Mouse (Mus musculus): ENCODE measurements around the gene Cd5l.
"Not testable (repeated sequence)": the region's sequence is repeated elsewhere in the genome, so short reads cannot be mapped to it uniquely, and the experiment has no call there.

Cd5l gene

DNA sequence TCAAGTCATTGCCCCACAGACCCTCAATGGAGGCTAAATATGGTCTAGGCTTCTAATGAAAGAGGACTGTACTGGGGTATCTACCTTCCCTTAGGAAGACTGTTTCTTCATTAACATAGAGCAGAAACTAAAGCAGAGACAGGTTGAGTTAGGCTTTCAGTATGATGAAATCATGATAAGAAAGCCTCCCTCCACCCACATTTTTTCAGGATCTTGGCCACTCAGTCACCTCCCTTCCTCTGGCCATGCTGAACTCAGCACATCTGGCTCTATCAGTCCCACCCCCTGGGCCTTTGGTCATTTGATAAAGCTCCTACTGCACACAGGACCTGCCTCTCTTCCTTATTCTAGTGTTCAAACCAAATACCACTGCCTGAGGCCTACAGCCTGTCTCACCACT is at the start of gene Cd5l:
Gene Cd5l (plus strand): TSS at position 301 of the 400 bp plus-strand sequence.
- no peak for DNase-seq (ENCODE audit: low spot score in 2 of 2)

GRCm38 (mm10) chr3:87309922-87310321 is 47.8 kb upstream of the Cd5l start:
- DNase-seq (ENCODE audit: low spot score in 2 of 2), result no peak

DNA sequence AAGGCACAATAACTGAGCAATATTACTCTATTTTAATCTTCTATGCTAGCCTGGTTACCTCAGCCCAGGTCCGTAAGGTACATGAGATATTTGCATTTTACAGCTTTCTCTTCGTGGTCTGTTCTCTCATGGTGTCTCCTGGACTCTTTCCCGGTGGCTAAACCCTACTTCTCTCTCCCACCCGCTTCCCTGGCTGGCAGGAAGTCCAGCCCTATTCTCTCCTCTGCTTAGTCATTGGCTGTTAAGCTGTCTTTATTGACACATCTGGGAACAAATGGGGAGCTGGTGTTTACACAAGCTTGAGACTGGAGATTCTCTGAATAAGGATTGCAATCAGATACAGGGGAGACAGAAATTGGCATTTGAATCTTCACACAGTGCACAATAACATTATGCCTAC is 35.1 kb upstream of the Cd5l start:
- no peak for DNase-seq (ENCODE audit: low spot score in 2 of 2)

DNA sequence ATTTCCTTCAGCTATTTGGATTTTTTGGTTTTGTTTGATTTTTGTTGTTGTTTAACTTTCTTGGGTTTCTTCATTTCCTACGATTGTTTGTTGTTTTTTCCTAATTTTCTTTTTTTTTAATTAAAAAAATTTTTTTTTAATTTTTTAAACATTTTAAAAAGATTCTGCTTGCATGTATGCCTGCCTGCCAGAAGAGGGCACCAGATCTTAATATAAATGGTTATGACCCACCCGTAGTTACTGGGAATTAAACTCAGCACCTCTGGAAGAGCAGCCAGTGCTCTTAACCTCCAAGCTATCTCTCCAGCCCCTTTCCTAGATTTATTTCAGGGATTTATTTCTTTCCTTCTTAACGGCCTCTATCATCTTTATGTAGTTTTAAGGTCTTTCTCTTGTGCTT is 33.9 kb upstream of the Cd5l start:
- DNase-seq (ENCODE audit: low spot score in 2 of 2), result no peak

DNA sequence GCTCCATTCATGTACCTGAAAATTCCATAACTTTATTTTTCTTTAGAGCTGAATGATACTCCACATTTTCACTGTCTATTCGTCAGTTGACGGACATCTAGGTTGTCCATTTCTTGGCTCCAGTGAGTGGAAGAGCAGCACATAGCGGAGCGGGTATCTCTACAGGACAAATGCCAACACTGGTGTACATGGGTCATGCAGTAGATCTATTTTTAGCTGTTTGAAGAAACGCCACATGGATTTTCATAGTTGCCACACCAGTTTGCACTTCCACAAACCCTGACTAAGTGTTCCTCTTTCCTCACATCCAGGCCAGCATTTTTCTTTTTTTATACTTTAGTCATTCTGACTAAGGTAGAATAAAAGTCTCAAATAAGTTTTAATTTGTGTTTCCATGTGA is 19.8 kb upstream of the Cd5l start:
- DNase-seq (ENCODE audit: low spot score in 2 of 2), result no peak

DNA sequence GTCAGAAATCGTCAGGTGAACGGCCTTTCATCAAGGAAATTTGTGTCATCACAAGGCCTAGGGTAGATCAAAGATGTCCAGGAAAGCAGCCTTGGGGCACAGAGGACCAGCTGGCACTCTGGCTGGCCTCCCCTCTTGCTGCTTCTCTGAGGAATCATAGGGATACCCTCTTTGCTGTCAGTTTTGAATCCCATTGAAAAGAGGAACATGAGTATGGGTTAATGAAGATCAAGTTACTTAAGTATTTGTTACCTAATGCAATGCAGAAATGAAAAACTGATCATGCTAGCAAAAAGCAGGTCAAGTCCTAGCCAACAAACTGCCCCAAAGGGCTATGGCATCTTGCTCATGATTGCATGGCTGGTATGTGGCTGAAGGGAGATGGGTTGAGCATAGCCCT is 6.7 kb upstream of the Cd5l start:
- DNase-seq (ENCODE audit: low spot score in 2 of 2), result not testable (repeated sequence)

DNA sequence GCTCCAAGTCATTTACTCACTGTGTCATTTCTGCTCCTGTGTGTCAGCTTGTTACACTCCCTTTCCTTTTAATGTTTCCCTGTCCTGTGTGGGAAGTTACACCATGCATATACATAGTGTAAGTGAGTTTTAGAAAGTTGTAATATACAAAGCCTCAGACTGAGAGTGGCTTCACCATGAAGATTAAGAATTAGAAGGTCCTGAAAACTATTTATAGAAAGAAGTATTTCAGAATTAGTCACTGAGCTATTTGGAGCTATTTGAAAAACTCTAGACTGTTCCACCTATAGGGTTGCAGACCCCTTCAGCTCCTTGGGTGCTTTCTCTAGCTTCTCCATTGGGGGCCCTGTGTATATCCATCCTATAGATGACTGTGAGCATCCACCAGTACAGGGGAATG is 1.5 kb downstream of the Cd5l start:
- no peak for DNase-seq (ENCODE audit: low spot score in 2 of 2)

DNA sequence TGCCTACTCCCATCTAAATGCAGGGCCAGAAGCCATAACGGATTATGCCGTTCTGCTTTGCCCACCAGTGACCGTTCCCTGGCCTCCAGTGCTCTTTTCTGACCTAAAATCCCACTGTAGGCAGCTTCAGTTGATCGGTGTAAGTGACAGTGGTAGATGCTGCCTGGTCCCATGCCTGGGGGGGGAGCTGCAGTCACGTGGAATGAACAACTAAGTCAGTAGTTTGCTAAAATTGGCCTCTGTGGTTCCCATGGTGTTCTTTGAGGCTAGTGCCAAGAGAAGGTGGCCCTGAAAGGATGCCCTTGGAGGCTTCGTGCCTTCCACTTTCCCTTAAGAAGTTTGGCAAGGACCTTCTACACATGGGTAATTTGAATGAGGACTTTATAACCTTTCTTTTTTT is 2.8 kb downstream of the Cd5l start:
- no peak for DNase-seq (ENCODE audit: low spot score in 2 of 2)

- DNase-seq (ENCODE audit: low spot score in 2 of 2), result no peak
These were observed 8.0 kb downstream of the Cd5l start for GRCm38 (mm10) chr3:87365691-87366090.

GRCm38 (mm10) chr3:87367511-87367910 is 9.8 kb downstream of the Cd5l start:
- no peak for DNase-seq (ENCODE audit: low spot score in 2 of 2)

DNA sequence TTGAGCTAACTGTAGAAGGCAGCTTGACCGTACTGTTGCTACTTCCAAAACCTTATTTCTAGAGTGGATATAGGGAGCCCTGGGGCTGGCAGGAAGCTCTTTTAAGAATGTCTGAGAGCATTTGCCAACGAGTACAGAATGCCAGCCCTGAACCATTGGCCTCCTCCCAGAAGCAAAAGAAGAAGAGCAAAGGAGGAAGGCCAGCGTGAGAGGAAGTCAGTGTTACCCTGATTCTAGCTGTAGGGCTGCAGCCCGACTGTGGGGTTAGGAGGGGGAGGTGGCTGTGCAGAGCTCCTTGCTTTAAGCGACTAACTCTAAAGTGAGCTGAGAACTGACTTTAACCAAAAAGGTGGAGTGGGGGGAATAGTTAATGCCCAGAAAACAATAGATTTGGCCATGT is 11.5 kb downstream of the Cd5l start:
- DNase-seq (ENCODE audit: low spot score in 2 of 2), result no peak

DNA sequence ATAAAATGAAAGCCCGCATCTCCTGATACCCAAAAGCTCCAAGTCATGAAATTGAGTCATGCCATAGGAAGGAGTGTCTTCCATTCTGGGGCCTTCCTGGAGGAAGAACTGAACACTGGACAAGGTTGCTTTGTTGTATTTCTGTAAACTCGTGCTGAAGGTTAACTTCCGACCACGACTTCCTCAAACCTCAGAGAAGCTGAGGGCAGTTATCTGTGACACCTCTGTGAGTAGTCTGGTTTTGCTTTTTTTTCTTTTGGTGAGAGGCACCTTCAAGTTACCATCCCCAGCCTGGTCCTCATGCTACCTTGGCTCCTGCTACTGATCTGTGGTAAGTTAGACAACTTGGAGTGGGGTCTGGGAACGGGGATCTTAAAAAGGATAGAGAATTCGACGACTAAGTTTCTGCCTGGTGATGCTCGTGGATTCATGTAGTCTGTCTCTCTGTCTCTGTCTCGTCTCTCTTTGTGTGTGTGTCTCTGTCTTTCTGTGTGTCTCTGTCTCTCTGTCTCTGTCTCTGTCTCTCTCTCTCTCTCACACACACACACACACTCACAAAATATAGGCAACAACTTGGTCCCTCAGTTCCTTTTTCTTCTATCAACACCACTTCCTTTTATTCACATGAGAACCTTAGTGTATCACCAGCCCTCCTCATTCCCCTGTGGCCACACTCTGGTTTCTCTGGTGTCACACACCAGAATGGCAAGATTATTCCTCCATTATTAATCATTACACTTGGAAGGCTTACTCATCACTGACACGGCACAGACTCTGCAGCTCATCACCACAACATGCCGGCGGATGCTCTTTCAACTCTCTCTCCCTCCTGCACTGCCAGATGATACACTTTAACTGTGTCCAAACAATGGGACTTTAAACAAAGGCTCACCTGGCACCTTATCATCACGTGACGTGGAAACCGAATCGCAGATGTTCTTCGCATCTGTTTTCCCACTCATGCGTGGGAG is 18.8 kb downstream of the Cd5l start, which contains the start of gene Fcrl1:
Gene Fcrl1 (plus strand): TSS at position 193 of the 971 bp plus-strand sequence.
- no peak for DNase-seq (ENCODE audit: low spot score in 2 of 2)

- DNase-seq (ENCODE audit: low spot score in 2 of 2), result no peak
These were observed 19.5 kb downstream of the Cd5l start for GRCm38 (mm10) chr3:87377228-87377627.

DNA sequence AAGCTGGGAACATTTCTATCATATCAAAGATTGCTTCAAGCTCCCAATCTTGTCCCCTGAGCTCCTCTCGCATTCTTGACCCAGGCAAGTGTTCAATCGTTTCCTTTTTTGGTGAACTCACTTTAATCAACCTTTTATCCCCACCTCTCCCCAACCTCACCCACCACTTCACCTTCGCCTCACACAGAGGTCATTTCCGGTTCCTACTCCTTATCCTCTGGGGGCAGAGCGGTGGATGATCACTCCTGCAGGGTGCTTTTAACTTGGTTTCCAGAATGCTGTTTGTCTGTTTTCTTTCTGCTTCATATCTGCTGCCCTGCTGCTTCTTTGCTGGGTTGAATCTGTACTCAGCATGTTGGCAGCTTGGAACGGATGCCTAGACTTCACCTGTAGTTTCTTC is 20.0 kb downstream of the Cd5l start:
- no peak for DNase-seq (ENCODE audit: low spot score in 2 of 2)

- not testable (repeated sequence) for DNase-seq (ENCODE audit: low spot score in 2 of 2)
These were observed 22.1 kb downstream of the Cd5l start for GRCm38 (mm10) chr3:87379641-87380315.

DNA sequence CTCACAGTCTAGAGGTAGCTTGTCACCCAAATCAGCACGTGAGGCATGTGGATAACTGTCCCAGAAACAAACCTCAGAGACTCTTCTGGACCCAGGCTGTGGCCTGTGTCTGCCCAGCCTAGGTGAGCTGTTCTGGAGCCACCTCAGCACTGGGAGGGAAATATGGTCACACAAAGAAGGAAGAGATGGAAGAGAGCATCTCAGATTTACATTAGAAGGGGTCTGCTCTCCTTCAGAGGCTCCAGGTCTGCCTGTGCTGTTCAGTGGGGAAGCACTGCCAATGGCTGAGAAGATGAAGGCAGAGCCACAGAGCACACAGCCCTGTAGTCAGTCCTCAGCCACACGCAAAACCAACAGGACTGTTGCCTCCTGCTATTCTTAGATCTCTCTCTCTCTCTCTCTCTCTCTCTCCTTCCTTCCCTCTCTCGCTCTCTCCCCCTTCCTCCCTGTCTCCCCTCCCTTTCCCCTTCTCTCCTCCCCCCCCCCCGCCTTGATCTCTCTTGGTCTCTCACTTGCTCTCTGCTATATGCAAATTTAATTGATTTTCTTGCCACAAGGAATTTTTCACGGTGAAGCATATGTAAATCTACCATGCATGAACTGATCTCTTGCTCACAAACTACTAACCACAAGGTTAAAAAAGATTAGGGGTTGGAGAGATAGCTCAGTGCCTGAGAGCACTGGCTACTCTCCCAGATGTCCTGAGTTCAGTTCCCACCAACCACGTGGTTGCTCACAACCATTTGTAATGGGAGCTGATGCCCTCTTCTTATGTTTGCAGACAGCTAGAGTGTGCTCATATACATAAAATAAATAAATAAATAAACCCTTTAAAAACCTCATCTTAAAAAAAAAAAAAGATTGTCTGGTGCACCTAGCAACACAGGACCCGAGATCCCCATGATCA is 24.4 kb downstream of the Cd5l start:
- DNase-seq (ENCODE audit: low spot score in 2 of 2), result no peak

GRCm38 (mm10) chr3:87383308-87383707 is 25.6 kb downstream of the Cd5l start:
- DNase-seq (ENCODE audit: low spot score in 2 of 2), result no peak

GRCm38 (mm10) chr3:87385105-87385504 is 27.4 kb downstream of the Cd5l start:
- no peak for DNase-seq (ENCODE audit: low spot score in 2 of 2)

GRCm38 (mm10) chr3:87390935-87391334 is 33.3 kb downstream of the Cd5l start:
- DNase-seq (ENCODE audit: low spot score in 2 of 2), result no peak

DNA sequence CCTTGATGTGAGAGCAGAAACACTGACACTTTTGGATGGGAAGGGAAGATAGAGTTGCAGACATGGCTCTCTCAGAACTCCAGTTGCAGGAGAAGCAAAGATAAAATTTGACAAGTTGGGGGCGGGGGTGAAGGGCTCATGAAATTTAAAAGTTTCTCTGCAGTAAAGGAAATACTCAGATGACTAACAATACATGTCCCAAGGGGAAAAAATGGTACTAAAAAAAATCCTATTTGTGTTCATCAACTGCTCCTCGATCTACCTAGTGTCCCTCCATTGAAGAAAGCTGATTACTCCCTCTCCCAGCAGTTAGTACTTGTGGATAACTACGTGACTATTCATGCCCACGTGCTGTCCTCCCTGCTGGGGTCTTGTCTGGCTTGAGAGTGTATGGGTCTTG is 41.1 kb downstream of the Cd5l start:
- no peak for DNase-seq (ENCODE audit: low spot score in 2 of 2)

- DNase-seq (ENCODE audit: low spot score in 2 of 2), result no peak
These were observed 42.2 kb downstream of the Cd5l start for GRCm38 (mm10) chr3:87399906-87400305.

GRCm38 (mm10) chr3:87401321-87401720 is 43.6 kb downstream of the Cd5l start:
- no peak for DNase-seq (ENCODE audit: low spot score in 2 of 2)
